Mouse (Mus musculus): ENCODE data around the gene Maneal. TPM values are rescaled to one million over a fixed set of nuclear protein-coding genes. Genes with fewer than 3 reads are reported as not detected.

Gene Maneal
- total RNA-seq, 2 experiments from 2014 or later = 0.07 to 0.17 TPM

GRCm38 (mm10) chr4:124850261-124850913 is 11.6 kb downstream of the Maneal start, which contains the start of gene Yrdc:
Yrdc (plus strand) TSS chr4:124850679.
- peak; percentile 82 for ATAC-seq (replicated peaks; ENCODE audit: poor library complexity)

- no peak for ATAC-seq (replicated peaks; ENCODE audit: poor library complexity)
Observed at GRCm38 (mm10) chr4:124849631-124850260, 12.2 kb downstream of the Maneal start.

DNA sequence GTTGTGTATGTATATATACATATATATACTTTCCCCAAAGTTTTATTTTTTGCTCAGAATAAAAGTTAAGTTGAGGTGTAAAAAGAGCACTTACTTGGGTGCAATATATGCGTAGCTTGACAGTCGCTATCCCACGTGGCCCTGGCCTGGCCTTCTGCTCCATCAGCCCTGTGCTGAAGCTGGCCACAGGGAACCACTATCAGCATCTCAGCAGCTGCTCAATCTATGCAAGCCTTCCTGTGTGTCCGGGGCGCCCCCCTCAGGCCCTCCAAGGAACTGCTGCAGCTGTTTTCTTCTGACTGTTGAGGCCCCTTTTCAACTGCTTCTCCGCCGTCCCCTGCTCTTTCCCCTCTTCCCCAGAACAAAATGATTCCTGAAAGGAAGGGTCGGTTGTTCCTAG is 14.4 kb downstream of the Maneal start:
- ATAC-seq (replicated peaks; ENCODE audit: poor library complexity) = peak; percentile 69

DNA sequence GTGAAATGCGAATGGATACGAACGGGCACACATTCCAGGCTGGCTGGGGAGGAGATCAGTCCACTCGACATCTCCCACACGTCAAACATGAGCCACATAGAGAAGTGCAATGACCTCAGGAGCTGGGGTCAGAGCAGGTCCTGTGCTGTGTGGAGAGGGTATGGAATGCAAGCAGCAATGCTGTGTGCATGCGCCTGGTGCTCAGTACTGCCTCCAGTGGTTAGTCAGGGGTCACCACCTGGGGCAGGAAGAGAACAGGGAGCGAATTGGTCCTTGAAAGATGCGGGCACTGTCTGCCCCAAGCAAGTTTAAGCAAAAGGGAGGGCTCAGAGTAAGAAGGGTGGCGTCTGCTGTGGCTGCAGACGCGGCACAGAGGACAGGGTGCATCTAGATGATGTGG is 18.5 kb downstream of the Maneal start:
- peak; percentile 75 for ATAC-seq (replicated peaks; ENCODE audit: poor library complexity)

- peak; percentile 66 for ATAC-seq (replicated peaks; ENCODE audit: poor library complexity)
Observed at GRCm38 (mm10) chr4:124840998-124841397, 21.0 kb downstream of the Maneal start.

DNA sequence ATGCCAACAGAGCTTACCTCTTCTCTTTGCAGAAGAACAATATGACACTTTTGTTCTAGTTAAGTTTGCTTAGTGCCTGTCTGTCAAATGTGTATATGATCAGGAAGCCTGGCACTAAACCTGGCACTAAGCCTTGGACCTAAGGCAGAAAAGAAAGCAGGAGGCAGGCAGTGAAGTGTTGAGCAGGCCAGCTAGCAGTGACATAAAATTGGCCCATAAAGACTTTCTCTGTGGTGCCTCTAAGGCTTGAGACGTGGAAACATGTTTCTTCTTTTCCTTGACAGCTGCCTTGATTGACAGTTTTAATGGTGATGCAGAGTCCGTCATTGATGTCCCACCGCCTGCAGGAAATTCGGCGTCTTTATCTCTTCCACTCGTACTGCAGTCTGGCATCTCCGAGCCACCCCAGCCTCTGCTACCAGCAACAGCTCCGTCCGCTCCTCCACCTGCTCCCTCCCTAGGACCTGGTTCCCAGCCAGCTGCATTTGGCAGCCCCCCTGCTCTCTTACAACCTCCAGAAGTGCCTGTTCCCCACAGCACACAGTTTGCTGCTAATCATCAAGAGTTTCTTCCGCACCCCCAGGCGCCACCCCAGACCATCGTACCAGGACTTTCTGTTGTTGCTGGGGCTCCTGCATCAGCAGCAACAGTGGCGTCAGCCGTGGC is 23.8 kb downstream of the Maneal start:
- no peak for ATAC-seq (replicated peaks; ENCODE audit: poor library complexity)

DNA sequence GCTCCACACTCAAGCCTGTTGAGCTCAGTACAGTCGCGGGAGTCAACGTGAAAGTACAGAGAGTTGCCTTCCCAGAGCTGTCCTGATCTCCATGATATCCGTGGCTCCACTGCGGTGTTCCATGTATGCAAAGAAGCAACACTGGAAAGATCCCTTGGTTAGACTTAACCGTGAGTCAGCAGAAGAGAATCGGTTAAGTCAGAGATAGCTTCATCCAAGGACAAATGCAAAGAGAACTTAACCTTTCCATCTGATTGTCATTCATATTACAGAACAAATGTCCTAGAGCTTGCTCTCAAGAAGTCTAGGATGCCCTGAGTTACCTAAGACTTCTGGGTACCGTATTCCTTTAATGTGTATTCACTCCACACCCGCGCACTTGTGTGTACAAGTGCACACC is 29.2 kb downstream of the Maneal start:
- no peak for ATAC-seq (replicated peaks; ENCODE audit: poor library complexity)

DNA sequence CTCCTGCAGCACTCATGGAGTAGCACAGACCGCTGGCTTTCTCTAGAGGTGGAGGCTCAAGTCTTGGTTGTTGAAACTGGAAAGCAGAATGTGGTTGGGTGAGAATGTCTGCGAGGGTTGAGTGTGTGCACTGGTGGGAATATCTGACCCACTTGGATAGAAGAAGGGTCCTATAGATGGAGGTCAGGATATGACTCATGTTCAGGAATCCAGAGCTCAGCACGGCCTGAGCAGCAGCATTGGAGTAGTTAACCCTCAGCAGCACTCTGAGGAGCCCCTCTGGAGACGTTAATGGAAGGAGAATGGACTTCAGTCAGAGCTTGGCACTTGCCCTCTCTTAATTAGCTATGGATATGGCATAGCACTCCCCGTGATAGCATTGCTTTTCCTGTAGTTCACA is 32.3 kb downstream of the Maneal start:
- ATAC-seq (replicated peaks; ENCODE audit: poor library complexity) = no peak

- no peak for ATAC-seq (replicated peaks; ENCODE audit: poor library complexity)
Observed at GRCm38 (mm10) chr4:124825371-124825965, 36.5 kb downstream of the Maneal start.

DNA sequence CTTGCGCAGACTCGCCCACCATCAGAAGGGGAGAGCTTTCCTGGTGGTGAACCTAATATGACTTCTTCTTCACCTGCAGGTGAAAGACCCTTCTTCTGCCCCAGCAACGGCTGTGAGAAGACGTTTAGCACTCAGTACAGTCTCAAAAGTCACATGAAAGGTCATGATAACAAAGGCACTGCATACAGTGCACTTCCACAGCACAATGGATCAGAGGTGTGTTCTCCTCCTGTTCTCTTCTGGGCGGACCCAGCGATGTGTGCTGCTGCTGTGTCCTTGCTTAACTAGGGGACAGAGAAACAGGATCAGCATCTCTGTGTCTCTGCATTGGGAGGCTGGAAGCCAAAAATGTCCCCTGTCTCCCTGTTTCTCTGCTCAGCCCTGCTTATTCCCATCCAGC is 37.0 kb downstream of the Maneal start:
- ATAC-seq (replicated peaks; ENCODE audit: poor library complexity) = no peak

DNA sequence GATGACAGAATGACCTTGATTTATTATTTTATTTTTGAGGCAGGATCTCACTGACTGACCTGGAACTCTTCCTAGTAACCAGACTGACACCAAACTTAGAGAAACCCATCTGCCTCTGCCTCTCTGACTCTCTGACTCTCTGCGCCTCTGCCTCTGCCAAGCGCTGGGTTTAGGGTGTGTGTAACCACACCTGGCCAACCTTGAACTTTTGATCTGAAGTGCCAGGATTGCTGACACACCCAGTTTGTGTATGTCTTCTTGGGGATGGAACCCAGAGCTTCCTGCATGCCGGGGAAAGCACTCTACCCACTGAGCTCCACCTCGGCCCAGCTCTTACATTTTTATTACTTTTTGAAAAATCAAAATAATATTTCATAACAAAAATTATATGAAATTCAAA is 43.1 kb downstream of the Maneal start:
- ATAC-seq (replicated peaks; ENCODE audit: poor library complexity) = no peak

DNA sequence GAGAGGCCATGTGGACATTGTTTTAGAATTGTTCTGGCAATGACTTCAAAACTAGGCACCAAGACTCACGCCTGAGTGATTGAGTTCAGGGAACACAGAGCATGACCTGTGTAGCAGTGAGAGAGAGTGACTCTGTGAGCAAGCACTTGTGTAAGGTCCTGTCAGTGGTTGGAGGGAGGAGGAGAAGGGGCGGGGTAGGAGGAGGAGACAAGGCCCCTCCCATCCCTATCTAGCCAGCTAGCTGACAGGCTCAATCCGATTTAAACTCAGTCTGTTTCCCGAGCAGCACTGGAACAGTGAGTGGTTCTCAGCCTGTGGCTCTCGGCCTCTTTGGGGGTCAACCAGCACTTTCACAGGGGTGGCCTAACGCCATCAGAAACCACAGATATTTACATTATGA is 44.2 kb downstream of the Maneal start:
- ATAC-seq (replicated peaks; ENCODE audit: poor library complexity) = peak; percentile 99

DNA sequence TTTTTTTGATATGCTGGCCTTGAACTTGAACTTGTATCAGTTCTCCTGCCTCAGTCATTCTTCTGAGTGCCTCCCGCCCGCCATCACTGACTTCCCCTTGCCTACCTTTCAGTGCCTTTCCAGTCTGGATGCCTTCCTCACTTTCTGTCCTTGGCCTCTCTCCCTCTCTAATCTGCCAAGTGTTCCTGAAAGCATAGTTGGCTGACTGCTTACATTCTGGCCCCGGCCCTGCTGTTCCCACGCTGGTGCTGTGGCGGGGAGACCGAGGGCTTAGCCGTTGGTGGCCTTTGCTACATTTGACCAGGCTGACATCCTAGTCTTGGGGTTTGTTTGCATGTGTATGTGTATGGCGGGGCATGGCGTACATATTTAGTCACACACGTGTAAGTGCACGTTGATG is 46.1 kb downstream of the Maneal start:
- ATAC-seq (replicated peaks; ENCODE audit: poor library complexity) = no peak

GRCm38 (mm10) chr4:124811347-124811975 is 50.5 kb downstream of the Maneal start:
- no peak for ATAC-seq (replicated peaks; ENCODE audit: poor library complexity)

DNA sequence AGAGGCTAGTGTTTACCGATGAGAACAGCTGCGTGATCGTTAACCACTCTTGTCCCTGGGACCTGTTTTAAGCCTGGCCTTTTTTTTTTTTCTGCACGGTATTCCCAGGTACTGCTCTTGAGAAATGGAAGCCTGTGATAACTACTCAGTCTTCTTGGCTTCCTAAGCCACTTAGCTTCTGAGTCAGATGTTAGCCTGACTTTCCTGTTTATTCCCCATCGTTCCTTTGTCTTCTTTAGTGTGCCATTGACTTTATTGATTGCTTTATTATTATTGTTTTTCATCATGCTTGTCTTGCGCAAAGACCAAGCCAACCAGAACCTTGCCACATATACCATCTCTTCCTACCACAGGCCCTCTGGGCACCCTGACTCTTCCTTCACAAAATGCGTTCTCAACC is 51.9 kb downstream of the Maneal start:
- no peak for ATAC-seq (replicated peaks; ENCODE audit: poor library complexity)

GRCm38 (mm10) chr4:124809136-124809883 is 52.7 kb downstream of the Maneal start:
- ATAC-seq (replicated peaks; ENCODE audit: poor library complexity) = peak; percentile 56; the same call in 1 of the 2 replicates

- ATAC-seq (replicated peaks; ENCODE audit: poor library complexity) = 0 out of 2 replicates have a peak, but pooled peaks have one; percentile 23
Observed at GRCm38 (mm10) chr4:124808511-124808910, 53.5 kb downstream of the Maneal start.

Measured in megakaryocyte progenitor cell, adult 5-6 weeks (primary cell).